Mouse (Mus musculus): ENCODE measurements around the gene Iqce. TPM values are rescaled to one million over a fixed set of nuclear protein-coding genes. Genes with fewer than 3 reads are reported as not detected.
"Not testable (repeated sequence)": the region's sequence is repeated elsewhere in the genome, so short reads cannot be mapped to it uniquely, and the experiment has no call there.

Gene Iqce
- polyA plus RNA-seq, 1 experiment = 30.0 TPM

GRCm38 (mm10) chr5:140682113-140682512 lies 20.1 kb downstream of the Iqce start:
- TF ChIP-seq POLR2A (IDR thresholded peaks at IDR 0.05; ENCODE audit: control insufficient read depth, extremely low read depth, insufficient read depth, low read length, poor library complexity) = no peak
- no peak for TF ChIP-seq CTCF (IDR thresholded peaks at IDR 0.05; ENCODE audit: borderline replicate concordance, control insufficient read depth, extremely low read depth, insufficient read depth, low read length, poor library complexity)
- no peaks in the 10 kb centered on the region for H3K36me3 ChIP-seq (ENCODE audit: control insufficient read depth, insufficient read depth, low read length)
- no peak overlapping the region for H3K27ac ChIP-seq (ENCODE audit: control insufficient read depth, insufficient read depth, low read length)
- H3K27me3 ChIP-seq (ENCODE audit: control insufficient read depth, insufficient read depth, low read length) = no peaks in the 10 kb centered on the region
- H3K4me3 ChIP-seq (ENCODE audit: control insufficient read depth, insufficient read depth, low read length) = no peak overlapping the region
- no peaks in the 10 kb centered on the region for H3K4me1 ChIP-seq (replicated peaks; ENCODE audit: control insufficient read depth, insufficient read depth, low read length)
- no peak for DNase-seq
- 98% methylated on average over 6 of the region's 6 CpGs for WGBS

DNA sequence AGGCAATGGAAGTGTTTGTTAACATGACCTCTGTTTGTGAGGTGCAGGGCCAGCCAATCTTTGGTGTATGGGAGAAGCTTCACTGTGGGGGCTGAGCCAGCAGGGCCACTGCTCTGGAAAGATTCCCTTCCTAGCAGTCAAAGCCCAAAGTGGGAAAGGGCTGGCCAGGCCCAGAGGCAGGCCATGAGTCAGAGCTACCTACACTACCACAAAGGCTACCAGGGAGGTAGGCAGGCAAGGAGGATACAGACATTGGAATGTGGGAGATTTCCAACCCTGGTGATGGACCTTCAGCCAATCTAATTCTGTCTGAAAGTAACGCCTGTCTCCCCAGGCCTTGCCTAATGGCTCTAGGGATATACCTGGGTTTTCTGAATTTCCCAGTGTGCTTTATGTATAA lies 21.2 kb downstream of the Iqce start:
- Histone ChIP-seq H3K4me3 (ENCODE audit: control insufficient read depth, insufficient read depth, low read length) (no peak overlapping the region), H3K4me1 (replicated peaks; ENCODE audit: control insufficient read depth, insufficient read depth, low read length) (no peaks in the 10 kb centered on the region), H3K27ac (ENCODE audit: control insufficient read depth, insufficient read depth, low read length) (no peak overlapping the region), H3K36me3 (ENCODE audit: control insufficient read depth, insufficient read depth, low read length) (no peaks in the 10 kb centered on the region), H3K27me3 (ENCODE audit: control insufficient read depth, insufficient read depth, low read length) (no peaks in the 10 kb centered on the region)
- no peak for DNase-seq
- TF ChIP-seq CTCF (IDR thresholded peaks at IDR 0.05; ENCODE audit: borderline replicate concordance, control insufficient read depth, extremely low read depth, insufficient read depth, low read length, poor library complexity) = no peak
- TF ChIP-seq POLR2A (IDR thresholded peaks at IDR 0.05; ENCODE audit: control insufficient read depth, extremely low read depth, insufficient read depth, low read length, poor library complexity) = no peak
- WGBS = 100% methylated on average over 1 of the region's 1 CpGs

GRCm38 (mm10) chr5:140680051-140680450 lies 22.1 kb downstream of the Iqce start:
- H3K4me3 ChIP-seq (ENCODE audit: control insufficient read depth, insufficient read depth, low read length) = no peak overlapping the region
- no peak overlapping the region for H3K27ac ChIP-seq (ENCODE audit: control insufficient read depth, insufficient read depth, low read length)
- no peak for DNase-seq
- TF ChIP-seq CTCF (IDR thresholded peaks at IDR 0.05; ENCODE audit: borderline replicate concordance, control insufficient read depth, extremely low read depth, insufficient read depth, low read length, poor library complexity) (no peak), POLR2A (IDR thresholded peaks at IDR 0.05; ENCODE audit: control insufficient read depth, extremely low read depth, insufficient read depth, low read length, poor library complexity) (no peak)
- no peaks in the 10 kb centered on the region for H3K36me3 ChIP-seq (ENCODE audit: control insufficient read depth, insufficient read depth, low read length)
- H3K27me3 ChIP-seq (ENCODE audit: control insufficient read depth, insufficient read depth, low read length) = no peaks in the 10 kb centered on the region
- WGBS = 94% methylated on average over 6 of the region's 6 CpGs
- no peaks in the 10 kb centered on the region for H3K4me1 ChIP-seq (replicated peaks; ENCODE audit: control insufficient read depth, insufficient read depth, low read length)

- H3K36me3 ChIP-seq (ENCODE audit: control insufficient read depth, insufficient read depth, low read length) = no peaks in the 10 kb centered on the region
- no peak overlapping the region for H3K27ac ChIP-seq (ENCODE audit: control insufficient read depth, insufficient read depth, low read length)
- H3K4me1 ChIP-seq (replicated peaks; ENCODE audit: control insufficient read depth, insufficient read depth, low read length) = no peaks in the 10 kb centered on the region
- TF ChIP-seq CTCF (IDR thresholded peaks at IDR 0.05; ENCODE audit: borderline replicate concordance, control insufficient read depth, extremely low read depth, insufficient read depth, low read length, poor library complexity) (no peak), POLR2A (IDR thresholded peaks at IDR 0.05; ENCODE audit: control insufficient read depth, extremely low read depth, insufficient read depth, low read length, poor library complexity) (no peak)
- H3K4me3 ChIP-seq (ENCODE audit: control insufficient read depth, insufficient read depth, low read length) = no peak overlapping the region
- WGBS = 92% methylated on average over 6 of the region's 6 CpGs
- no peak for DNase-seq
- H3K27me3 ChIP-seq (ENCODE audit: control insufficient read depth, insufficient read depth, low read length) = no peaks in the 10 kb centered on the region
Observed at GRCm38 (mm10) chr5:140677137-140677536, 25.0 kb downstream of the Iqce start.

GRCm38 (mm10) chr5:140675640-140676039 lies 26.5 kb downstream of the Iqce start:
- WGBS = 94% methylated on average over 11 of the region's 11 CpGs
- no peak for DNase-seq
- no peak overlapping the region for H3K27ac ChIP-seq (ENCODE audit: control insufficient read depth, insufficient read depth, low read length)
- TF ChIP-seq POLR2A (IDR thresholded peaks at IDR 0.05; ENCODE audit: control insufficient read depth, extremely low read depth, insufficient read depth, low read length, poor library complexity) (no peak), CTCF (IDR thresholded peaks at IDR 0.05; ENCODE audit: borderline replicate concordance, control insufficient read depth, extremely low read depth, insufficient read depth, low read length, poor library complexity) (no peak)
- no peaks in the 10 kb centered on the region for H3K36me3 ChIP-seq (ENCODE audit: control insufficient read depth, insufficient read depth, low read length)
- H3K4me1 ChIP-seq (replicated peaks; ENCODE audit: control insufficient read depth, insufficient read depth, low read length) = no peaks in the 10 kb centered on the region
- no peak overlapping the region for H3K4me3 ChIP-seq (ENCODE audit: control insufficient read depth, insufficient read depth, low read length)
- H3K27me3 ChIP-seq (ENCODE audit: control insufficient read depth, insufficient read depth, low read length) = no peaks in the 10 kb centered on the region

- DNase-seq = no peak
- TF ChIP-seq CTCF (IDR thresholded peaks at IDR 0.05; ENCODE audit: borderline replicate concordance, control insufficient read depth, extremely low read depth, insufficient read depth, low read length, poor library complexity) (no peak), POLR2A (IDR thresholded peaks at IDR 0.05; ENCODE audit: control insufficient read depth, extremely low read depth, insufficient read depth, low read length, poor library complexity) (no peak)
- Histone ChIP-seq H3K36me3 (ENCODE audit: control insufficient read depth, insufficient read depth, low read length) (no peaks in the 10 kb centered on the region; the same call in 1 of the 2 replicates), H3K4me3 (ENCODE audit: control insufficient read depth, insufficient read depth, low read length) (no peak overlapping the region), H3K27me3 (ENCODE audit: control insufficient read depth, insufficient read depth, low read length) (no peaks in the 10 kb centered on the region), H3K27ac (ENCODE audit: control insufficient read depth, insufficient read depth, low read length) (no peak overlapping the region), H3K4me1 (replicated peaks; ENCODE audit: control insufficient read depth, insufficient read depth, low read length) (no peaks in the 10 kb centered on the region)
- 97% methylated on average over 11 of the region's 11 CpGs for WGBS
Observed at GRCm38 (mm10) chr5:140675079-140675478, 27.1 kb downstream of the Iqce start.

DNA sequence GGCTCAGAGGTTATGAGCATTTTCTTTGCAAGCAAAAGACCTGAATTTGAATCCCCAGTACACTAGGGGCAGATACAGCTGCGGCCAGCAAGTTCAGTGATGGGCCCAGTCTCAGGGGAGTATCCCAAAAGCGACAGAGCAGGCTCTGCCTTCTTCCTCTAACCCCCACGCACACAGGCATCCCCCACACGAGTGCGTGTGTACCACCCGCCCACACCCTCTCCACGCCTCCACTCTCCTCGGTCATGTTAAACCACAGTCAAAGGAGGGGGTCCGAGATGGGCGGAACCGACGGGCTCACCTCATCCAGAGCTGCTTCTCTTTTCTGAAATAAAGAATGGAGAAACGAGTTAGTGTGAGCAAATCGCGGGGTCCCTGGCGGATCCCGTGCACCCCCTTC lies 28.1 kb downstream of the Iqce start:
- no peak overlapping the region for H3K4me3 ChIP-seq (ENCODE audit: control insufficient read depth, insufficient read depth, low read length)
- H3K27me3 ChIP-seq (ENCODE audit: control insufficient read depth, insufficient read depth, low read length) = no peaks in the 10 kb centered on the region
- no peak for DNase-seq
- 79% methylated on average over 17 of the region's 17 CpGs for WGBS
- no peaks in the 10 kb centered on the region; the same call in 1 of the 2 replicates for H3K36me3 ChIP-seq (ENCODE audit: control insufficient read depth, insufficient read depth, low read length)
- TF ChIP-seq CTCF (IDR thresholded peaks at IDR 0.05; ENCODE audit: borderline replicate concordance, control insufficient read depth, extremely low read depth, insufficient read depth, low read length, poor library complexity) (no peak), POLR2A (IDR thresholded peaks at IDR 0.05; ENCODE audit: control insufficient read depth, extremely low read depth, insufficient read depth, low read length, poor library complexity) (no peak)
- H3K27ac ChIP-seq (ENCODE audit: control insufficient read depth, insufficient read depth, low read length) = no peak overlapping the region
- no peaks in the 10 kb centered on the region for H3K4me1 ChIP-seq (replicated peaks; ENCODE audit: control insufficient read depth, insufficient read depth, low read length)

GRCm38 (mm10) chr5:140672603-140673002 lies 29.6 kb downstream of the Iqce start:
- not testable (repeated sequence) for H3K27ac ChIP-seq (ENCODE audit: control insufficient read depth, insufficient read depth, low read length); H3K4me1 ChIP-seq (replicated peaks; ENCODE audit: control insufficient read depth, insufficient read depth, low read length); H3K36me3 ChIP-seq (ENCODE audit: control insufficient read depth, insufficient read depth, low read length); DNase-seq; H3K4me3 ChIP-seq (ENCODE audit: control insufficient read depth, insufficient read depth, low read length); H3K27me3 ChIP-seq (ENCODE audit: control insufficient read depth, insufficient read depth, low read length)
- WGBS = 98% methylated on average over 6 of the region's 6 CpGs
